Mouse (Mus musculus): ENCODE measurements around the gene Limd1. TPM values are rescaled to one million over a fixed set of nuclear protein-coding genes. Genes with fewer than 3 reads are reported as not detected.

Limd1 gene
- total RNA-seq, 4 experiments from 2014 or later = 6.7 to 9.6 (median 7.6) TPM

GRCm38 (mm10) chr9:123515087-123515486 lies 36.6 kb downstream of the Limd1 start:
- no peak for DNase-seq (ENCODE audit: low spot score in 2 of 2)

DNA sequence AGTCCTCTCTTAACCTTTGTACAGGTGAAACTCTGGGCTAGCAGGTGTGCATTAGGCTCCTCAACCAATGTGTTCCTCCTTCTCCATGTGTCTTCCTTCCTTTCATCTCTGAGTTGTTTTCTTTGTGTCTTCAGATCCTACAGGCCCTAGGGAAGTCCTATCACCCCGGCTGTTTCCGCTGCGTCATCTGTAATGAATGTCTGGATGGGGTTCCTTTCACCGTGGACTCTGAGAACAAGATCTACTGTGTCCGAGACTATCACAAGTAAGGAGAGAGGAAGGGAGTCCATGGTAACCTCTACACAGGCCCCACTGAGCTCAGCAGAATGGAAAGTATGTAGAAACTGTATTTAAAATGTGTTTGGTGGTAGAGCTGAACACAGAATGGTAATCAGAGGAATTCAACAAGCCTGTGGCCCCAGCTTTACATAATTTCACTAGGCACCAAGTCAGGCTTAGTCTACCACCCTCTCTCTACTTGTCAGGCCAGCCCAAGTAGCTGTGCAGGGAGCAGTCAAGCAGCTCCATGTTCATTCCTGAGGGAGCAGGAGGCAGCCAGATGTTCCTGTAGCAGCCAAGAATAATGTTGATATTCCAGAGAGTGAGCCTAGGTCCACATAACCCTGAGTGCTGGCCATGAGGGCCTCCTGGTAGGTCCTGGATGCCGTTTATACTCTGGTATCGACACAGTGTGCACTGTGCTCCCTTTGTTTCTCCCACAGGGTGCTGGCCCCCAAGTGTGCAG lies 38.3 kb downstream of the Limd1 start:
- DNase-seq (ENCODE audit: low spot score in 2 of 2) = no peak

GRCm38 (mm10) chr9:123518969-123519894 lies 40.7 kb downstream of the Limd1 start:
- no peak for DNase-seq (ENCODE audit: low spot score in 2 of 2)

GRCm38 (mm10) chr9:123520735-123521134 lies 42.2 kb downstream of the Limd1 start:
- DNase-seq (ENCODE audit: low spot score in 2 of 2) = no peak

GRCm38 (mm10) chr9:123523676-123524075 lies 45.2 kb downstream of the Limd1 start:
- no peak for DNase-seq (ENCODE audit: low spot score in 2 of 2)

DNA sequence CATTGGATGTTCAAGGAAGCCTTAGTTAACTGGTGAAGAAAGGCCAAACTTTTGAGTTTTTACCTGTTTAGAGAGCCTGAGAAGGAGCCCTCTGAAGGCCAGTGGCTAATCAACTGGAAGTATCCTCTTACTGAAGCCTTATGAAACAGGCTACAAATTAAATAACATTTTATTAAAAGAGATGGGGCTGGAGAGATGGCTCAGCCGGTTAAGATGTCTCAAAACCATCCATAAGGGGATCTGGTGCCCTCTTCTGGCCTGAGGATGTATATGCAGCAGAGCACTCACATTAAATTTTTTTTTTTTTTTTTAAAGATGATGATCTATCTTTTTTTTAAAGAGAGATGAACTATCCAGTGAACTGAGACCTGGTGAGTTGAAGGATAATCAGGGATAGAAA lies 46.6 kb downstream of the Limd1 start:
- DNase-seq (ENCODE audit: low spot score in 2 of 2) = peak in 1 of 2 experiments; percentile 43

DNA sequence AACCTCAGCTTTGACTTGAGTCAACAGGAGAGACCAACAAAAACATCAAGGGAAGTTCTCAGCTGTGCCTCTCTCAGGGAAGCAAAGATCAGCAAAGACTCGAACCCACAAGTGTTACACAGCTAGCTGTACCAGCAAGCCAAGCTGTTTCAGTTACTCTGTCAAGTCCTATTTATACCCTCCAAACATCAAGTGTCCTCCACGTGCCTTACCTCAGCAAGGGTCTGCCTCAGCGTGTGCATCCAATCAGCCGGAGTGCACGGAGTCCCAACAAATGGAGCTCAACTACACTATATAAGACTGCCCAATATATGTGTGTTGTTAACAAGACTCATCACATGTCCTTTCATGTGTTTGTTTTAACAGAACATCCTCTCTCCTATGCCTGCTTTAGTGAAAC lies 48.0 kb downstream of the Limd1 start:
- no peak for DNase-seq (ENCODE audit: low spot score in 2 of 2)

DNA sequence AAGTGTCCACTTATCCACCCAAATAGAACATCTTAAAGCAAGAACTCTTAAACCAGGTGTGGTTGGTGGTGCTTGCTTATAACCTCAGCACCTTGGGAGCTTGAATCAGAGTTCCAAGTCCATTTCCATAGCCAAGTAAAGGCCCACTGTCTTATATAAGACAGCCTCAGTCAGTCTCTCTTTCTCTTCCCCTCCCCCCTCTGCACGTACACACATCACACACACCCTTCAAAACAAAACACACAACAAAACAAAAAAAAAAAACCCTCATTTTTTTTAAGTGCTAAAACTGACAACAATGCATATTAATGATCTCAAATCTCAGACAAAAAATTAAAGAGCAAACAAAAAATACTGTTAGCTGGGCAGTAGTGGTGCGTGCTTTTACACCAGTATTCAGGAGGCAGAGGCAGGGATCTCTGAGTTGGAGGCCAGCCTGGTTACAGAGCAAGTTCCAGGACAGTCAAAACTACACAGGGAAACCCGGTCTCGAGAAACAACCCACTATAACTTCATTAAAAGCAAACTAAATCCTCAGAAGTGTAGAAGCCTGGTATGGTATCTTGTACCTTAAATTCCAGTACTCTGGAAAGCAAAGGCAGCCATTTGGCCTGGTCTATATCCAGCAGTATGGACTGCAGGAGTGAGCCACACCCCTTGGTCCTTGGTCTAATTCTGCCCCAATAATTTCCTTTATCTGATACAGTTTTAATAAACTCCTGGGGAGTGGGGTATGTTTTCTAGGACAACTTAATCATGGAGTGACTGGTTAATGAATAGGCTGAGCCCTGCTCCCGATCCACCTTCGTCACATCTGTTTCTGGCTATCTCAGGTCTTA lies 49.8 kb downstream of the Limd1 start:
- no peak for DNase-seq (ENCODE audit: low spot score in 2 of 2)

- peak in 1 of 2 experiments; percentile 52 for DNase-seq (ENCODE audit: low spot score in 2 of 2)
Observed at GRCm38 (mm10) chr9:123528926-123529295, 50.4 kb downstream of the Limd1 start.

DNA sequence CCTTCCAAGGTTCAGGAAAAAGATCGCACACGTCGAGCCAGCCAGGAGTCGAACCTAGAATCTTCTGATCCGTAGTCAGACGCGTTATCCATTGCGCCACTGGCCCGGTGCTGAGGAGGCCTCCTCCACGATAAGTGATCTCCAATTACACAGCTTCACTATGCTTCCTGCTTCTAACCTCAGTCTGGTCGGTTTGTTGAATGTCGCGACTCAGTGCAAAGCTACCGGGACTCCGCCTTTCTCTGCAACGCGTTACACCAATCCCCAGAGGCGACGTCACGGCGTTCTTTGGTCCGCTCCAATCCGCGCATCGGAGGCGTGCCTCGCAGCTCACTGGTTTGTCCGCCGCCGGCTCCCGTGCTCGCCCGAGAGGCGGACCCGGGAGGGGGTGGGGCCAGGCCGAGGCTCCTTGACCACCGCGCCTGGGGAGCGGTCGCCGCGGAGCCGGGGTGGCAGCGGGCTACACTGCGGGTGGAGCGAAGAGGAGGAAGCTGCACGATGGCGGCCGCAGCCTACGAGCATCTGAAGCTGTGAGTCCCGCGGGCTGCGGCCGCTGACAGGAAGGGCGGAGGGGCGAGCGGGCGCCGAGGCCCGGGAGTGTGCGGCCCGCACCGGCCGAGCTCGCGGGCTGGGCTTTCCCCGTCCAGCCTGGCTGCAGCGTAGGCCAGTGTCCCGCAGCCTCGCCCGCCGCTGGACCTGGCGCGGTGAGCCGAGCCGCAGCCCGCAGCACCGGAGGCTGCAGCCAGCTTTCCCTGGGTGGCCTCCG lies 51.1 kb downstream of the Limd1 start, which contains the start of gene Sacm1l:
Gene Sacm1l, plus strand, starts transcription at position 368 of the 766 bp plus-strand sequence.
- DNase-seq (ENCODE audit: low spot score in 2 of 2) = peak; percentile 98 to 99

- DNase-seq (ENCODE audit: low spot score in 2 of 2) = no peak
Observed at GRCm38 (mm10) chr9:123530158-123530475, 51.6 kb downstream of the Limd1 start.

GRCm38 (mm10) chr9:123530566-123531130 lies 52.1 kb downstream of the Limd1 start:
- DNase-seq (ENCODE audit: low spot score in 2 of 2) = no peak

DNA sequence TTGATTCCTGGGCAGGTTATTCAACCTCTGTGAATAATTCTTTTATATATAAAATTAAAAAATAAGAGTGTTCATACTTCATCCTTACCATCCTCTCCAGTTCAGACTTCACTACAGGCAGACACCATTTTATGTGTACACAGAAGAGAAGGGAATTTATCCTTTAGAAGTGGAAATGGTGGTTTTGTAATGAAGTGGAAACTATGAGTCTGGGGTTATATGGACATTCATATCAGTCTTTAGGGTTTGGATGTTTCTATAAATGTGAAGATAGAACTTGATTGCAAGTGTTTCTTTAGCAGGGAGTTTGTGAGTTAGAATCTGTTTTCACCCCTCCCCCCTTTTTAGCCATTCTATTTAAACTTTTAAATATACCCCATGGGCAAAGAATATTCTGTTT lies 52.7 kb downstream of the Limd1 start:
- no peak for DNase-seq (ENCODE audit: low spot score in 2 of 2)

GRCm38 (mm10) chr9:123536613-123537012 lies 58.1 kb downstream of the Limd1 start:
- no peak for DNase-seq (ENCODE audit: low spot score in 2 of 2)

- DNase-seq (ENCODE audit: low spot score in 2 of 2) = no peak
Observed at GRCm38 (mm10) chr9:123538189-123538588, 59.7 kb downstream of the Limd1 start.

- no peak for DNase-seq (ENCODE audit: low spot score in 2 of 2)
Observed at GRCm38 (mm10) chr9:123539093-123539492, 60.6 kb downstream of the Limd1 start.

DNA sequence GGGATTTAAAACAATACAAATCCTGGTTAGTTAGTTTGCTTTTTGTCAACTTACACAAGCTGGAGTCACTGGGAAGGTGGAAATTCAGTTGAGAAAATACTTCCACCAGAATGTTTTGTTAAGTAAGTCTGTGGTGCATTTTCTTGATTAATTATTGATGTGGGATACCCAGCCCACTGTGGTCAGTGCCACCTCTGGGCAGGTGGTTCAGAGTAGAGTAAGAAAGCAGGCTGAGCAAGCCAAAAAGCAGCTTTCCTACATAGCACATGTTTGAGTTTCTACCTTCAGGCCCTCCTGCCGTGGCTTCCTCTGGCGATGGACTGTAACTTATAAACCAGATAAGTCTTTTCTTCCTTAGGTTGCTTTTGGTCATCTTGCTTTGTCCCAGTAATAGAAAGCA lies 61.3 kb downstream of the Limd1 start:
- no peak for DNase-seq (ENCODE audit: low spot score in 2 of 2)

DNA sequence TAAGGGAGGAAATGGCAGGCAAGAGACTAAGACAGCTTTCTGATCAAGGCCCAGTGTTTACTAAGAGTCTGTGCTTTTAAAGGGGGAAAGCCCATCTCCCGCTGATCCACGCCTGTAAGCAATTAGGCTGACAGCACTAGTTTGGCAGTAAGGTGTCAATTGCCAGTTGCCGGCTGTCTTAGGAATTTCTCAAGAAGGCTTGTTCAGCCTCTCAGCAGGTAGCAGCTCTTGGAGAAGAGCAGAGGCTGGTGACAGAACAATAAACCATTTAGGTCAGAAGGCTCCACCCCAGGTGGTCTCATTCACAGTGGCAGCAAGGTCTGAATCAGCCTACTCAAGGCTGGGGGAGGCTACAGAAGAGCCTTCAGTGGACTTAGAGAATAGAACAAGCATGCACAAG lies 76.1 kb downstream of the Limd1 start:
- no peak for DNase-seq (ENCODE audit: low spot score in 2 of 2)

Measured in layer of hippocampus, adult 8-10 months (tissue).